Mouse (Mus musculus) midbrain, embryonic 12.5 days (tissue): Measurements from ENCODE around the gene Tmem100. TPM values are rescaled to one million over a fixed set of nuclear protein-coding genes. Genes with fewer than 3 reads are reported as not detected.

Experiments
- ATAC-seq: fragments of 200-750 bp; cut with Nextera tagmentation; 2 replicates; pipeline ENCODE4 v1.8.0; 2017; ENCODE audit warnings: low read depth, moderate TSS enrichment, moderate library complexity; ENCODE audit not compliant: low FRiP score
- H3K27ac ChIP-seq: fragments of 300-500 bp; sonication (generic); replicated peaks from 2 replicates; pipeline ENCODE4 v1.5.1; 2016; ENCODE audit warnings: mild to moderate bottlenecking
- H3K27me3 ChIP-seq: fragments of 300-500 bp; sonication (generic); 2 replicates; pipeline ENCODE4 v1.6.1; 2016; ENCODE audit warnings: mild to moderate bottlenecking
- H3K36me3 ChIP-seq: fragments of 300-500 bp; sonication (generic); 2 replicates; pipeline ENCODE4 v1.6.1; 2016
- H3K4me1 ChIP-seq: fragments of 300-500 bp; sonication (generic); 2 replicates; pipeline ENCODE4 v1.6.1; 2016
- H3K4me2 ChIP-seq: fragments of 300-500 bp; sonication (generic); replicated peaks from 2 replicates; pipeline ENCODE4 v1.6.1; 2016; ENCODE audit warnings: mild to moderate bottlenecking, moderate library complexity
- H3K4me3 ChIP-seq: fragments of 300-500 bp; sonication (generic); 2 replicates; pipeline ENCODE4 v1.5.1; 2016; ENCODE audit warnings: mild to moderate bottlenecking
- H3K9ac ChIP-seq: fragments of 300-500 bp; sonication (generic); replicated peaks from 2 replicates; pipeline ENCODE4 v1.6.1; 2016; ENCODE audit warnings: mild to moderate bottlenecking, moderate library complexity
- H3K9me3 ChIP-seq: fragments of 300-500 bp; sonication (generic); 2 replicates; pipeline ENCODE4 v1.6.1; 2016; ENCODE audit warnings: mild to moderate bottlenecking
- WGBS: fragments of 180-500 bp; shearing (Covaris S2); methylation state at CpG from one replicate; pipeline ENCODE4 v1.1.7; 2016; 5-methylcytosine and 5-hydroxymethylcytosine counted together
- polyA plus RNA-seq: library from polyadenylated mRNA; unstranded; fragments of >200 nt; fragmentation: Nextera tagmentation; extraction: Ambion mirVana; gene quantifications from 2 replicates; pipeline ENCODE4 v1.2.1, GENCODE M21; 2016

Tmem100 gene
- polyA plus RNA-seq, 1 experiment from 2014 or later: 8.2 TPM

DNA sequence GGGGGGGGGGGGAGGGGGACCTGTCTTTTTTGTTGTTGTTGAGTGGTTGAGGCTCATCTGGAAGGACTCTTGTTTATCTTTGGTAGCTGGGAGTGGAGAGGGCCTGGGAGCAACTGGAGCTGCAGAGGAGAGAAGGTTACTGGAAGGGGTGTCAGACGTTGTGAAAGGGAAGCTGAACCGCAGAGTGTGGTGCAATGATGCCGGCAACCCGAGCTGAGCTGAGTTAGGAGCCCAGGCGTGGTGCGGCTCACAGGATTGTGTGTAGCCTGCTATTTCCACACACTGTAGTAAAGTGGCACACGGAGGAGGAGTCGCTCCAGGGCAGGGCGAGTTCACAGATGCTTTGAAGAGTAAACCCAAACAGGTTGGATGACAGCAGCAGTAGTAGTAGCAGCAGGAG, 41.6 kb downstream of the Tmem100 start:
- H3K4me3 ChIP-seq: no peak overlapping the region
- no peaks in the 10 kb centered on the region for H3K27me3 ChIP-seq
- H3K9me3 ChIP-seq: no peaks in the 10 kb centered on the region
- H3K4me1 ChIP-seq: 0 out of 2 replicates have a peak, but pooled peaks cover under 1% of the 10 kb centered on the region
- WGBS: 58% methylated on average over 9 of the region's 9 CpGs
- no peak overlapping the region for H3K27ac ChIP-seq
- H3K9ac ChIP-seq: no peak overlapping the region
- ATAC-seq: no peak
- no peaks in the 10 kb centered on the region for H3K36me3 ChIP-seq
- H3K4me2 ChIP-seq: no peak overlapping the region

DNA sequence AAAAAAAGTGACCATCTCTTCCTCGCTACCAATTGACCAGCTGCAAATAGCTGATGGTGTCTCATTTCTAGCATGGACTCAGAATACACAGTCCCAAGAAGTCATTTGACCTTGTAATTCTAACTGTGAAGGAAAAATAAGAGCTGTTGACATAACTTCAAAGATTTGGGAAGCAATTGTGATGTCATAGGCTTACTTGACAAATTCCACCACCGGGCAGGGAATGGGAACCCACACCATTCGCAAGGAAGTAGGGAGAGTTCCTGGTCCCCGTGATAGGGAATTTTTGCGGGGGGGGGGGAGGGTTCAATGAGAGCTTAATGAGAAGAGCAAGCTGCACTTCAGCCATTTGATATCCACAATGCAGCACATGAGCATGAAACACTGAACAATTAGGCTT, 43.1 kb downstream of the Tmem100 start:
- Histone ChIP-seq H3K9me3 (no peaks in the 10 kb centered on the region), H3K4me1 (no peaks in the 10 kb centered on the region), H3K9ac (no peak overlapping the region), H3K4me2 (no peak overlapping the region), H3K27ac (no peak overlapping the region), H3K36me3 (no peaks in the 10 kb centered on the region), H3K27me3 (no peaks in the 10 kb centered on the region), H3K4me3 (no peak overlapping the region)
- ATAC-seq: no peak
- WGBS: 83% methylated on average over 5 of the region's 5 CpGs

DNA sequence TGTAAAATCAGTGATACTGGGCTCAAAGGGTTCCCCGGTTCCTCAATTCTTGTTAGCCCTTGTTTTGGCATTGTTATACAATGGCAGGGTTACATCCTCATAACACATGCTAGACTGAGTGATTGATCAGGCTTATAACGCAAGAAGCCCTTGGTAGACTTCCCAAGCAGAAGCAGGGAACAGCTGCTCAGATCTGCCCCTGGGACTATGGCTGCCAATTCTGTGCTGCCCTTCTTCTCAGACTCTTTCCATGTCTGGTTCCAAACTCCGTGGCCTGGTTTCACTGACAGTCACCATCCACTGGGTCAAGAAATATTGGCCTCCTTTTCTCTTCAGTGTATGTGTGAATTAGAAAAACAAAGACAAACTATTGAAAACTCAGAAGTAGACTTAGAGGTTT, 46.5 kb downstream of the Tmem100 start:
- Histone ChIP-seq H3K36me3 (no peaks in the 10 kb centered on the region), H3K4me1 (no peaks in the 10 kb centered on the region), H3K27me3 (no peaks in the 10 kb centered on the region), H3K4me3 (no peak overlapping the region), H3K9ac (no peak overlapping the region), H3K4me2 (no peak overlapping the region), H3K9me3 (no peaks in the 10 kb centered on the region), H3K27ac (no peak overlapping the region)
- ATAC-seq: no peak
- 89% methylated on average over 3 of the region's 3 CpGs for WGBS

DNA sequence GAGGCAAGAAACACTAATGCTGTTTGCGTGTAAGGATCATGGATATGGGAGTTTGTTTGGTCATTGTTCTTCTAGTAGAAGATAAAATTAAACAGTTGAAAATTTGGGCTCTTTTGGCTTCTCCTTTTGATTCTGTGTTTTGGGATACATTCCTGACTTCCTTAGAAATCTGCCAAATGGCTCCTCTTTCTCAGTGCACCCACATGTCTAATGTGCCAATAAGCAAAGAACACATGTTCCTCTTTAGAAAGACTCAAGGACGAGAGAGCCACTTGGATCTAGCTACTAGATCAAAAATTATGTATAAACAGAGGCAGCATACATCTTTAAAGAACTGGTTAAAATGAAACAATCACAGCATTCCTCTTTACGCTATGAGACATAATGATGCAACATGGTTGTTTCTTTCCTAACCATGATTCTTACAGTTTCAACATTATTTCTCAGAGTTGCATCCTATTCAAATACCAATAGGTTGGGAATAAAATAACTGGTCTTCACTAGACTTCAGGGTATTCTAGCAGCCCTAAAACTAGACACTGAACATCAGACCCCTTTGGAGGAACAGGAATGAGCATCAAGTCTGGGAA, 50.6 kb downstream of the Tmem100 start:
- H3K4me2 ChIP-seq: no peak overlapping the region
- no peaks in the 10 kb centered on the region for H3K36me3 ChIP-seq
- no peak overlapping the region for H3K27ac ChIP-seq
- H3K9ac ChIP-seq: no peak overlapping the region
- WGBS: 92% methylated on average over 3 of the region's 3 CpGs
- ATAC-seq: no peak
- no peaks in the 10 kb centered on the region for H3K4me1 ChIP-seq
- H3K27me3 ChIP-seq: no peaks in the 10 kb centered on the region
- H3K9me3 ChIP-seq: no peaks in the 10 kb centered on the region
- H3K4me3 ChIP-seq: no peak overlapping the region

DNA sequence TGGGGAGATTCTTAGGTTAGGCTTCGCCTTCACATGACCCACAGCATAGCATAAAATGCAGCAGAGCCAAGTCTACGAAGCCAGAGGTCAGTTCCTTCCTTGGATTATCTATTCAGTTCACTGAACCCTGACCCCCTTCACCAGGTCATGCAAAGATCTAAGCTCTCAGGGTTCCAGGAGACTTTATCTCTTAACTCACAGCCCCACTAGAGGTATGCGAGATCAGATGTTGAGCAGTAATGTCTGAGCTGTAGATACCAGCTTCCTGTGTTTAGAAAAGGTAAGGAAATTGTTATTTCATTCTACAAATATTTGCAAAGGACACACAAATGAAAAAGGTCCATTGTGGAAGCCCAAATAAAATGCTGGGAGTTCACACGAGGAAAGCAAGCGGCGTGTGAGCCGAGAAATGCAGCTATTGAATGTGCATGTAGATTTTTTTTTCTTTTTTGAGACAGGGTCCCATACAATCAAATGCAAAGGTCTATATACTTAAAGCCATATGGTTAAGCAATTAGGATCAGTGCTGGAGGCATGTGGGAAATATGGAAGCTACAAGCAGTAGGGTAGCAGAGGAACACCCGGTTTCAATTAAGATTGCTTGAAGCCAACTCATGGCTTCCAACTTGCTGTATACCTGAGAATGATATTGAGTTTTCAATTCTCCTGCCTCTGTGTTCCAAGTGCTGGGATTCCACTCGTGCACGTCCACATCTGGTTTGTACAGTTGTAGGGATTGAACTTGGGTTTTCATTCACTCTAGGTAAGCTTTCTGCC, 51.9 kb downstream of the Tmem100 start:
- no peak overlapping the region for H3K27ac ChIP-seq
- H3K4me2 ChIP-seq: no peak overlapping the region
- WGBS: 83% methylated on average over 10 of the region's 10 CpGs
- no peaks in the 10 kb centered on the region for H3K27me3 ChIP-seq
- H3K9me3 ChIP-seq: no peaks in the 10 kb centered on the region
- H3K4me1 ChIP-seq: no peaks in the 10 kb centered on the region
- no peak overlapping the region for H3K4me3 ChIP-seq
- ATAC-seq: no peak
- no peaks in the 10 kb centered on the region for H3K36me3 ChIP-seq
- H3K9ac ChIP-seq: no peak overlapping the region

DNA sequence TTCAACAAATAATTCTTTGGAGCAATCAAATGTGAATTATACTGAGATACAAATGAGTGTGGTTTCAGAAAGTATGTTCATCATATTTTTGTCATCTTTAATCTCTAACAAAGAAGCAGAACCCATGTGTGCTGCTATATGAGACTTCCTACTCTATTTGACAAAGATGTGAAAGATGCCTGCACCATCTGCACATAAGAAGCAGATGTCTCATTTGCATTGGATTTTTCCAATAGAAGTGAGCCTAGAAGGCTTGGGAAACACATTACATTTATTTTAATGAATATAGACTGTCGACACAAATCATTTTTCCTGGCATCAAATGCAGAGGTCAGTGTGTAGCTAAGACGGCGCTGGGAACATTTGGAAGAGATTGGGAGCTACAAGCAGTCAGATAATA, 52.9 kb downstream of the Tmem100 start:
- H3K27ac ChIP-seq: no peak overlapping the region
- WGBS: 81% methylated on average over 3 of the region's 3 CpGs
- no peak overlapping the region for H3K4me2 ChIP-seq
- no peak overlapping the region for H3K9ac ChIP-seq
- H3K36me3 ChIP-seq: no peaks in the 10 kb centered on the region
- H3K9me3 ChIP-seq: no peaks in the 10 kb centered on the region
- H3K4me3 ChIP-seq: no peak overlapping the region
- ATAC-seq: no peak
- H3K4me1 ChIP-seq: no peaks in the 10 kb centered on the region
- H3K27me3 ChIP-seq: no peaks in the 10 kb centered on the region

DNA sequence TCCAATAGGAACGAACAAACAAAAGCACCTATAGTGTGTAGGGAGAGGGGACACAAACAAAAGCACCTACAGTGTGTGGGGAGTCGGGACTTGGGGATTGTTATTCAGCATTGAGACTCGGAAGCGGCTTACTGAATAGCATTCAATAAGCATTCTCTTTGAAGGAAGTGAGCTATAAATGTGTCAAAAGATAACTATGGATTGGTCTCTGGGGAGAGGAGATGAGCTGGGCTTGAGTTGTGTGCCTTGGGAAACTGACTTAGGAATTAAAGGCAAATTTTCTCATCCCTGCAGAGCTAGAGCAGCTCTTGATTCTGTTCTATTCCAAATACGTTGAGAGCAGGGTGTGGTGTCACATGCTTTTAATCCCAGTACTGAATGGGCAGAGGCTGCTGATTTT, 54.0 kb downstream of the Tmem100 start:
- H3K9me3 ChIP-seq: no peaks in the 10 kb centered on the region
- no peak overlapping the region for H3K4me3 ChIP-seq
- no peaks in the 10 kb centered on the region for H3K4me1 ChIP-seq
- no peak overlapping the region for H3K4me2 ChIP-seq
- no peak overlapping the region for H3K27ac ChIP-seq
- 66% methylated on average over 5 of the region's 5 CpGs for WGBS
- no peaks in the 10 kb centered on the region for H3K27me3 ChIP-seq
- H3K9ac ChIP-seq: no peak overlapping the region
- no peak for ATAC-seq
- no peaks in the 10 kb centered on the region for H3K36me3 ChIP-seq

Other genes with a start within 250 kb of the Tmem100 start
- gene Pctp, start 27.5 kb upstream of the Tmem100 start, polyA plus RNA-seq: 6.2 and 8.0 TPM in 2 replicates
- 21.1 and 22.9 TPM in 2 replicates for gene Gm45716, start 157.3 kb downstream of the Tmem100 start, polyA plus RNA-seq
- 62.2 and 62.8 TPM in 2 replicates for gene Mmd, start 219.1 kb downstream of the Tmem100 start, polyA plus RNA-seq